Mouse (Mus musculus) thymus, postnatal 36 days (tissue): ENCODE data around the gene Kmt5b.

Source experiments
- DNase-seq, 2 experiments: peaks; one replicate each; pipeline ENCODE4 v3.0.0; 2022; ENCODE audit warnings: mixed read lengths in 2 of 2

The Kmt5b gene

DNA sequence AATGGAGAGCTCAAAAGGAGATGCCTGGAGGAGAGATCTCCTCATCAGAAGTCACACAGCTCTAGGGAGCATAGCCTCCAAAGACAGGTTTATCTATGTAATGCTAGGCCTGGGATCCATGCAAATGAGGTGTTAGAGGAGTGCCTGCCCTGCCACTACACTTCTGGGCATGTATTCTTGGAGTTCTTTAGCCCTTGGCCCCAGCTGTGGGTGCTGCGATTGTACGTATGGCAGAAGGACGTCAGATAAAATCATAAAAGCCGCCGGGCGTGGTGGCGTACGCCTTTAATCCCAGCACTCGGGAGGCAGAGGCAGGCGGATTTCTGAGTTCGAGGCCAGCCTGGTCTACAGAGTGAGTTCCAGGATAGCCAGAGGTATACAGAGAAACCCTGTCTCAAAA is 78.1 kb downstream of the Kmt5b start:
- DNase-seq: no peak

DNA sequence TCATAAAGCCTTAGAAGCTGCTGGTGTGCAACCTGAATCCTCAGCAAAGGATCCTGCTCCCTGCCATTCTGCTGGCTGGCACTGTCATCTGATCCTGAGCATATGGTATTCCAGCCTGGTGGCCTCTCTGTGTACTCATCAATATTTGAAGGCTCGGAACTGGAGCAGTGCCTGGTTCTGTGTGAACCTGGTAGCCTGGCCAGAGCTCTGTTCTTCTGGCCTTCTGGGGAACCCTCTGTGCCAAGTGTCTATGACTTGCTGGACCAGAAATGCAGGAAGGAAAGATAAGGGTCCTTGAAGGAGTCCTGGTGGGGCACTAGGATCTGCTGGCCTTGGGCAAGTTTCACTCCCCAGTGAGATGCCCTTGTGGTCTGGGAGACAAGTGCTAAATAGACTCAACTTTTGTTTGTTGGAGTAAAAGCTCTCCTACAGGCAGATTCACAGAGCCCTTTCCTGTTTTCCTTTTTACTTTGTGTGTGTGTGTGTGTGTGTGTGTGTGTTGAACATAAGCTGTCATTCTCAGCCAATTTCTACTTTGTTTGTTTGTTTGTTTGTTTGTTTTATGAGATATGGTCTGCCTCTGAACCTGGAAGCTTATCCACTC is 78.7 kb downstream of the Kmt5b start:
- DNase-seq: no peak

DNA sequence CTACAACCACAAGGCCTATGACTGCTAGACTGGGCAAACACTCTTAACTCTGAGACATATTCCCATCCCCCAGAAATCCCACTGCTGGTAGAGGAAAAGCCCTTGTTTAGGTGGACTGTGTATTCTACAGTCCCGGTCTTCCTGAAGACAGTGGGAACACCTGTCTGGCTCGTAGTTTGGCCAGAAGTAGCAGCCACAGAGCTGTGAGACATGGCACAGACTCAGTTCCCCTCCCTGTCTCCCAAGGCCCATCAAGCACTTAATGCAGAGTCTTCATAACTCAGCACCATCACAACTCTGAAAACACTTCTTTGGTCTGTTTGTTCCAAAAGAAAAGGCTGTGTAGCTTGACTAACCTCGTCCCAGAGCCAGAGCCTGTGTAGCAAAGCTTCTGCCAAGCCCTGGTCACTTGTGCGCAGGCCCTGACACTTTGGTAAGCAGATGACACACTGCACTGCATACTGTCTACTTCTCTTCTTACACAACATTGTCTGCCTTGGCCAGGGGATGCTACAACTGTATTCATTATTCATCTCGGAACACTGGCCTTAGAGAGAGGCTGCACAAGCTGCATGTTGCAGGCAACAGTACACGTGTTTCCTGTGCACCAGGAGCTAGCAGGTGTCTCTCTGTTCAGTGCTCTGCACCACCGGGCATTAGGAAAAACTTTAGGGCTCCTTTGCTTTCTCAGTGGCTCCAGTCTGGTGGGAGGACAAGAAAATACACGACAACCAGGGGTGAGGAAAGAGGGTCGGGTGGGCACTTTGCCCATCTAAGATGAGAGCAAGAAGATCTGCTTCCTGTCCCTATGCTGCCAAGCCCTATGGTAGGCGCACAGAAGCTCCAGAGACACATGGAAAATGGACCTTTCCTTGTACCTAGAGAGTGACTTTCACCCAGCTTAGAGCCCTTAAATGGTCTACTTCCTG is 79.7 kb downstream of the Kmt5b start:
- DNase-seq: peak in 1 of 2 experiments; percentile 30

GRCm38 (mm10) chr19:3847711-3848110 is 80.5 kb downstream of the Kmt5b start:
- DNase-seq: no peak

DNA sequence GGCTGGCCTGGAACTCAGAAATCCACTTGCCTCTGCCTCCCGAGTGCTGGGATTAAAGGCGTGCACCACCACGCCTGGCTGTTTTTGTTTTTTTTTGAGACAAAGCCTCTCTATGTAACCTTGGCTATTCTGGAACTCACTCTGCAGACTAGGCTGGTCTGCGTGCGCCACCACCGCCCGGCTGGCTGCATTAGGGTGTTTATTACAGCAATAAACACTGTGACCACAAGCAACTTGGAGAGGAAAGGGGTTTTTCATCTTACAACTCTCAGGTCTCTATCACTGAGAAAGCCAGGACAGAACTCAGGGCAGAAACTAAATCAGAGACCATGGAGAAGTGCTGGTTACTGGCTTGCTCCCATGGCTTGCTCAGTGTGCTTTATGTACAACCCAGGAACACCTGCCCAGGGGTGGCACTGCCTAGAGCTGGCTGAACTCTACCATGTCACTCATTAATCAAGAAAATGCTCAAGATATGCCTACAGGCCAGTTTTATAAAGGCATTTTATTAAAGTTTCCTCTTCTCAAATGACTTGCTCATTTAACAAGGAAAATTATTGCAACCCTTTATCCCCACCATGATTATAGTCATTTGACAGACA is 81.1 kb downstream of the Kmt5b start:
- DNase-seq: no peak

GRCm38 (mm10) chr19:3849251-3849650 is 82.0 kb downstream of the Kmt5b start:
- no peak for DNase-seq

GRCm38 (mm10) chr19:3850076-3850475 is 82.9 kb downstream of the Kmt5b start:
- DNase-seq: no peak

DNA sequence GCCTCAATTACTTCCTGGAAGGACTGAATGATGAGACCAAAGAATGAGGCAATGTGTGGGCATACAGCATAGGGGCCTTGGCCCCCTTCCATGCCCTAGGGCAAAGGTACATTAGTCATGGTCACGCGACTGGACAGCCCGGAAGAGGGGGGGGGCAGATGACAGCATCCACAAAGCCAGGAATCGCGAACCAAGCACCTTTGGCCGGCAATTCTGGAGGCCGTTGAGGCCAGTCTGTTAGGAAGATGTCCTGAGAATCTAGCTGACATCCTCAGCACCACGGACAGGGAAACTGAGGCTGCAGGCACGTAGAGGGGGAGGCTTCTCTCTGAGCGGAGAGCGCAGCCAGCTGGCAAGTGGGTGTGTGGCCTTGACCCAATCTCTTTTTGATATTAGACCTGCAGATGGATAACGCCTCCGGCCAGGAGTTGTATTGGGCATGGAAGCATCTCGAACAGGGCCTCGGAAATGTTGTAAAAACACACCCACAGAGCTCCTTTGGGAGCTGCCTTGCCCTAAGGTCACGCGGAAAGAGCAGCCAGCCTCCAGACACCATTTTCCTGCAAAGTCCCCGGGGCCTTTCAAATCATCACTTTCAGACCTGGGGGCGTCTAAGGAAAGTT is 83.7 kb downstream of the Kmt5b start:
- DNase-seq: peak; percentile 21 to 42

DNA sequence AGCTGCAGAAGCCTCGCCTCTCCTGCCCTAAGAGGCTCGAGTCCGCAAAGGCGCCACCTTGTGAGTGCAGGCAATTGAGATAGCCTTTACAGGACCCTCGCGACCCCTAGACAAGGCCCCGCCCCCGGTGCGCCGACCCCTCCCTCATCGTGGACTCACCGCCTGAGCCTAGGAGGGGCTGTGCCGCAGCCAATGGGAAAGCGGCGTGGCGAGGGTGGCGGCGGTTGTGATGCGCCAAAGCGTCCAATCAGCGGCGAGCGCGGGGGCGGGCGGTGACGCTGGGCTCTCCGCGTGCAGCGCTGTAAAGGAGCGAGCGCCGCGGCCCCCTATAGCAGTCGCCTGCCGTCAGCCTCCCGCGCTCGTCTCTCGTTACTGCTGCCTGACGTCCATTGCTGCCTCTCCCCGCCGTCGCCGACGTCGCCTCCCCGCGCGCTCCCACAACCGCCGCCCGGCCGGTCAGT is 84.3 kb downstream of the Kmt5b start, which contains the start of gene Chka:
Gene Chka (plus strand): TSS at position 272 of the 461 bp plus-strand sequence.
- peak; percentile 98 to 99 for DNase-seq

DNA sequence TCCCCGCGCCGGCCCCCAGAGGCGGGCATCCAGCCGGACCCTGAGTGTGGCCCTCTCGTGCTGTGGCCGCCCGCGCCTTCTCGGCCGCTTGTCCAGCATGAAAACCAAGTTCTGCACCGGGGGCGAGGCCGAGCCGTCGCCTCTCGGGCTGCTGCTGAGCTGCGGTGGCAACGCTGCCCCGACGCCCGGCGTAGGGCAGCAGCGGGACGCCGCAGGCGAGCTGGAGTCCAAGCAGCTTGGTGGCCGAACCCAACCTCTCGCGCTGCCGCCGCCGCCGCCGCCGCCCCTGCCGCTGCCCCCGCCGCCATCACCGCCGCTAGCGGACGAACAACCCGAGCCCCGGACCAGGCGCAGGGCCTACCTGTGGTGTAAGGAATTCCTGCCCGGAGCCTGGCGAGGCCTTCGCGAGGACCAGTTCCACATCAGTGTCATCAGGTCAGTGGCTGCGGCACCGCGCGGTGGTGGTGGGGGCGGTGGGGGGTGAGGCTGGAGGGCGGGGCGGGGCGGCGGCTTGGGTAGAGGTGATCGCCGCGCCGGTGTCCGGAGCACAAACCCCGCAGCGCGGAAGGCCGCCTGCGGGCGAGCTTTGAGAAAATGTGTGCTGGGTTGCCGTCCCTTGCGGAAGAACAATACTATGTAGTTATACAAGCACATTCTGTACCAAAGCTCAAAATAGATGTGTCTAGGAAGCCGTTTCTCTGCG is 84.9 kb downstream of the Kmt5b start:
- peak; percentile 44 to 62 for DNase-seq

DNA sequence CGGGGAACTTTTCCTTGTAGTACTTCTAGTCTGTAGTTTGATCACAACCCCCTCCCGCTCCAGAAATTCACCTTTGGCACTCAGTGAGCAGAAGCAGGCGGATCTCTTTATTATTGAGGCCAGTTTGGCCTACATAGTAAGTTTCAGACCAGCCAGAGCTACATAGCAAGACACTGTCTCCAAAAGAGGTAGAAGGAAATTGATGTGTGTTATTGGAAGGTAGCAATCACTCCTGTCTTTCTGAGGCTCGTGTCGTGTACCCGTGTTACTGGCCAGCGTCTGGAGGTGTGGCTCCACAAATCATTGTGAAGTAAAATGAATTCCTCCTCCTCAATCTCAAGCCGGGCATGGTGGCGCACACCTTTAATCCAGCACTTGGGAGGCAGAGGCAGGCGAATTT is 85.9 kb downstream of the Kmt5b start:
- no peak for DNase-seq

DNA sequence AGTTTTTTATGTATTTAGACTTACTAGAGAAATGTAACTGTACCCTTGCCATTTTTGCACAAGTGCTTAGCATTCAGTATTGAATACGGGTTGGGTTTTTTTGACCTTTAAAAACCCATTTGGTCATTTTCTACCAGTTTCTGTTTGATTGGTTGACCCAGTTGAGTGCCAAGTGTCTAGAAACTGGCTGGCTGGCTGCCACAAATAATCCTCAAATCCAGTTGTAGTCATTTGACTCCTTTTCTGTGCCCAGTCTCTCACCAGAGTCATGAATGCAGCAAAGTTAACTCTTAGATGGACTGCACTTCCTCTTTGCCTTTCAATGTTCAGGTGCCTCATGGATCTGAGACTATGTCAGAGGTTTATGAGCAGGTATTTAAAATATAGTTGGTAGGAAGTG is 86.7 kb downstream of the Kmt5b start:
- DNase-seq: no peak

GRCm38 (mm10) chr19:3855091-3855490 is 87.9 kb downstream of the Kmt5b start:
- DNase-seq: no peak

- no peak for DNase-seq
Measured at GRCm38 (mm10) chr19:3855601-3856000, 88.4 kb downstream of the Kmt5b start.

GRCm38 (mm10) chr19:3857220-3857619 is 90.0 kb downstream of the Kmt5b start:
- DNase-seq: no peak

DNA sequence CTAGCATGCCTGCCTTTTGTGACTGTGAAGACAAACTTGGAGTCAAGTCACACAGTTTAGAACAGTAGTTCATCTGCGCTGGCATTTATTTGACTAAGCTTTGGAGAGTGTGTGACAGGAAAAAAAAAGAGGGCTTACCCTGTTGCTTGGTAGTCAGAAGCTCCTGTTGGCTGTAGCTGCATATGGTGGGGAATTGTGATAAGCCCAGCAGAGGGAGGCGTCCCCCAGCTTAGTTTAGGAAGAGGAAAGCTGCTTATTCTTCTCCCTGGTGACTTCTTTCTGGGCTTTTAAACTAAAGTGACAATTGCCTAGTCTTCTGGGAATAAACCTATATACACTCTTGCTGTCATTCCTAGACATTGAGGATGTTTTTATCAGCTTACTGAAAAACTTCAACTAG is 95.5 kb downstream of the Kmt5b start:
- no peak for DNase-seq

DNA sequence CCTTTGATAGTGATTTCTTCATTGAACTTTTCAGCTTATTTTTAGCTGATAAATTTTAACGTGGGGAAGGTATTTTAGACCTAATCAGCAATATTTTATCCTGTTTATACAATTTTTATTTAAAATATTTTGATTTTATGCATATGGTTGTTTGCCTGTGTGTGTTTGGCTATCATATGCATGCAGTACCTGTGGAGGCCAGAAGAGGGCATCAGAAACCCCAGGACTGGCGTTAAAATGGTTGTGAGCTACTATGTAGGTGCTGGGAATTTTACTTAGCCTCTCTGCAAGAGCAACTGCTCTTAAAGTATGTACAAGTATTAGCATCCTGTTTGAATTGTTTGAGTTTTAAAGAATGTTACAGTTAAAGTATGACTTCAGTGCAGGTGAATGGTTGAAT is 97.7 kb downstream of the Kmt5b start:
- DNase-seq: no peak
